In the genomic region with DNA sequence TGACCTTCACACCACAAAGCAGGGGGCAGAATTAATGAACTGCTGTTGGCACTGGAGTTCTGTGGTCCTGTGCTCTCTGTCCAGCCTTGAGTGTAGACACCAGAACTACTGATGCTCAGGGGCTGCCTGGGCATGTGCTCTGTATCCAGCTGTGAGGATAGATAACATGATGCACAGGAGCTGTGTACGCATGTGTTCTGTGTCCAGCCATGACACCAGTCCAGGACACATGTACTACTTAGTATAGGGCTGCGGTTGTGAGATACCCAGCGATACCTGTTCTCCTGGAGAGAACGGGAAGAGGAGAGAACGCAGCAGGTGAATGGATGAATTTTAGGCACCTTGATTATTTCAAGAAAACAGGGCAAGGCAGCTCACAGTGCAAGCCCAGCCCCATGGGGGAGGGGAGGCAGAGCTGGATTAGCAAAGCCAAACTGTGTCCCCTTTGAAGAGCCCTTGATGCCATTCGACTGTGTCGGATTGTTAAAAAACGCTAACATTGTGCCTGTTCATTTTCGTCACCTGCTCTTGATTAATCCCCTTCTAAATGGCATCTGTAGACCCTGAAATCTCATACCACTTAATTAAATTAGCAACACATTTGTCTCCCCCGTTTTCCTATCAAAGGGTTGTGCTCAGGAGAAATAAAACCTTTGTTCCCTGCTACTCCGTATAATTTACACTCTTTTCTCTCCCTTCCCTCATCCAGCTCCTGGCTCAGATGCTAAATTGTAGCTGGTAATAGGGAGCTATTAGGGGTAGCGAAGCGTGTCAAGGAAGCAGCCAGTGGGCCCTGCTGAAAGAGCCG, we compare ENCODE assay signal across 11 mouse cellular contexts.
DNase-seq lines count a peak whose midpoint lies in the region; ATAC-seq and TF ChIP-seq lines count a peak whose summit lies in the region.
"Had no signal": no experiment of that assay in that cellular context is flagged by ENCODE, and none has a peak within 500 bp of the region (broad histone marks: within the 10 kb centered on the region; RNA-seq: fewer than 3 reads in every experiment).

No protein-coding gene starts in this region.

- 0 out of 2 replicates have a peak, but pooled peaks have one; percentile 32 for ATAC-seq in embryonic facial prominence, embryonic 13.5 days (ENCODE audit: insufficient number of reproducible peaks, insufficient read depth, low FRiP score, low TSS enrichment, low read depth)
- ATAC-seq in hindbrain, embryonic 13.5 days (ENCODE audit: low FRiP score), result peak; percentile 89
- no peak; the same call in 1 of the 2 replicates for ATAC-seq in midbrain, postnatal 0 days (ENCODE audit: low FRiP score)
- ATAC-seq: intestine, embryonic 15.5 days had no signal

- no peak overlapping the region for H3K4me2 ChIP-seq in embryonic facial prominence, embryonic 13.5 days
- peak overlapping the region; percentile 15; the same call in 1 of the 2 replicates for H3K4me2 ChIP-seq in hindbrain, embryonic 13.5 days
- no peak overlapping the region for H3K4me2 ChIP-seq in midbrain, postnatal 0 days (ENCODE audit: low read depth, low read length, poor library complexity, severe bottlenecking)
- H3K4me2 ChIP-seq: heart, embryonic 13.5 days; intestine, embryonic 15.5 days had no signal

- WGBS in embryonic facial prominence, embryonic 13.5 days, result 25% methylated on average over 14 of the region's 14 CpGs
- WGBS in hindbrain, embryonic 13.5 days, result 28% methylated on average over 14 of the region's 14 CpGs
- 28% methylated on average over 14 of the region's 14 CpGs for WGBS in midbrain, postnatal 0 days

- H3K9me3 ChIP-seq in embryonic facial prominence, embryonic 13.5 days, result no peaks in the 10 kb centered on the region
- H3K9me3 ChIP-seq in hindbrain, embryonic 13.5 days, result no peaks in the 10 kb centered on the region
- no peaks in the 10 kb centered on the region for H3K9me3 ChIP-seq in midbrain, postnatal 0 days (ENCODE audit: low read length)
- H3K9me3 ChIP-seq: heart, embryonic 13.5 days; intestine, embryonic 15.5 days had no signal

- H3K4me3 ChIP-seq in embryonic facial prominence, embryonic 13.5 days, result no peak overlapping the region
- no peak overlapping the region for H3K4me3 ChIP-seq in hindbrain, embryonic 13.5 days
- H3K4me3 ChIP-seq in midbrain, postnatal 0 days (ENCODE audit: low read depth, low read length), result no peak overlapping the region
- H3K4me3 ChIP-seq: heart, embryonic 13.5 days; intestine, embryonic 15.5 days; left cerebral cortex, adult 2 months had no signal

- H3K9ac ChIP-seq in embryonic facial prominence, embryonic 13.5 days, result no peak overlapping the region
- H3K9ac ChIP-seq in hindbrain, embryonic 13.5 days, result no peak overlapping the region
- H3K9ac ChIP-seq in midbrain, postnatal 0 days (replicated peaks; ENCODE audit: low read length, poor library complexity, severe bottlenecking), result 0 out of 2 replicates have a peak overlapping the region, but pooled peaks have one; percentile 13
- H3K9ac ChIP-seq: heart, embryonic 13.5 days; intestine, embryonic 15.5 days had no signal

- peaks cover 16% of the 10 kb centered on the region for H3K27me3 ChIP-seq in embryonic facial prominence, embryonic 13.5 days
- H3K27me3 ChIP-seq in hindbrain, embryonic 13.5 days, result peaks cover 34% of the 10 kb centered on the region
- H3K27me3 ChIP-seq in midbrain, postnatal 0 days (ENCODE audit: insufficient read depth, low read length), result no peaks in the 10 kb centered on the region
- H3K27me3 ChIP-seq: CH12.LX; intestine, embryonic 15.5 days had no signal

- no peak for TF ChIP-seq CTCF in midbrain, postnatal 0 days (IDR thresholded peaks at IDR 0.05)

- peak; percentile 57 for DNase-seq in embryo, embryonic 10.5 days (ENCODE audit: low spot score)
- DNase-seq in midbrain, postnatal 0 days (ENCODE audit: low spot score), result peak; percentile 44
- no peak for DNase-seq in spleen, adult 18-20 months
- no peak for DNase-seq in cerebellum, adult 11 months
- DNase-seq in yolk sac, embryonic 10.5 days (ENCODE audit: low spot score), result no peak

- peaks cover 11% of the 10 kb centered on the region; the same call in 1 of the 2 replicates for H3K4me1 ChIP-seq in embryonic facial prominence, embryonic 13.5 days
- peaks cover 22% of the 10 kb centered on the region for H3K4me1 ChIP-seq in hindbrain, embryonic 13.5 days (replicated peaks)
- H3K4me1 ChIP-seq in midbrain, postnatal 0 days (ENCODE audit: insufficient read depth, low read length), result peaks cover 3% of the 10 kb centered on the region; the same call in 1 of the 2 replicates
- H3K4me1 ChIP-seq: heart, embryonic 13.5 days; intestine, embryonic 15.5 days had no signal

- no peaks in the 10 kb centered on the region for H3K36me3 ChIP-seq in embryonic facial prominence, embryonic 13.5 days
- no peaks in the 10 kb centered on the region for H3K36me3 ChIP-seq in hindbrain, embryonic 13.5 days
- H3K36me3 ChIP-seq in midbrain, postnatal 0 days (ENCODE audit: insufficient read depth, low read length), result no peaks in the 10 kb centered on the region
- H3K36me3 ChIP-seq: heart, embryonic 13.5 days; intestine, embryonic 15.5 days had no signal

- H3K27ac ChIP-seq in embryonic facial prominence, embryonic 13.5 days, result no peak overlapping the region
- peak overlapping the region; percentile 61 for H3K27ac ChIP-seq in hindbrain, embryonic 13.5 days
- no peak overlapping the region for H3K27ac ChIP-seq in midbrain, postnatal 0 days (ENCODE audit: low read depth, low read length)
- H3K27ac ChIP-seq: heart, embryonic 13.5 days; intestine, embryonic 15.5 days; left cerebral cortex, adult 2 months had no signal

Comparison
In these comparisons a context has a peak if more than half of its experiments do, and no peak if none do; other contexts are left out.
1. DNase-seq: peak in embryo, embryonic 10.5 days (single experiment) and midbrain, postnatal 0 days (single experiment); none in spleen, adult 18-20 months (0 of 2), cerebellum, adult 11 months (single experiment) and yolk sac, embryonic 10.5 days (single experiment).